Mouse (Mus musculus) heart, postnatal 25 days (tissue): ENCODE measurements at regions not wholly inside any gene's neighbourhood (a gene's known extent, or its start where the extent isn't known, plus 50 kb on each side); places are given as distances from the start of the nearest gene placed in this dataset.

ENCODE experiments used
- DNase-seq: peaks from one replicate; pipeline ENCODE4 v3.0.0; 2022; ENCODE audit warnings: low spot score
- intact Hi-C: fragments of 180-260 bp; cut with DNase I; formaldehyde crosslinking; loops from one replicate; pipeline ENCODE4 v1.15.1; 2025

GRCm38 (mm10) chr12:73406556-73407087 is 120.0 kb downstream of the Slc38a6 start:
- intact Hi-C loops: no loop called here
- no peak for DNase-seq

DNA sequence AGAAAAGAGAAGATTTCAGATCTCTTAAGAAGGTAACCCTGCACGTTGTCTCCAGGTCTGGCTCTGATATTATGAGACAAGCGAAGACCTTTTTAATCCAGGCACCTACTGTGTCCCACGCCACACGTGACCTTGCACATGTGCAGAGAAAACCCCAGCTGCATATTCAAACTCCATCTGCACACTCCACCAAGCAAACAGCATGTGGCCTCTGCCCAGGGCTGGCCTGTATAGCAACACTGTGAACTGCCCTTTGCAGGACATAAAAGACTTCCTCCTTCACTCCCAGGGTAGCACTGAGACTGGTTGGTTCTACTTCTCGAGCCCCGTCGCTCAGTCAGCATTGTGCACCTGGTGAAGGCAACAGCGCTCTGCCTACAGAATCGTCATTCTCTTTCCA is 119.0 kb downstream of the Slc38a6 start:
- intact Hi-C loops: no loop called here
- DNase-seq: no peak

DNA sequence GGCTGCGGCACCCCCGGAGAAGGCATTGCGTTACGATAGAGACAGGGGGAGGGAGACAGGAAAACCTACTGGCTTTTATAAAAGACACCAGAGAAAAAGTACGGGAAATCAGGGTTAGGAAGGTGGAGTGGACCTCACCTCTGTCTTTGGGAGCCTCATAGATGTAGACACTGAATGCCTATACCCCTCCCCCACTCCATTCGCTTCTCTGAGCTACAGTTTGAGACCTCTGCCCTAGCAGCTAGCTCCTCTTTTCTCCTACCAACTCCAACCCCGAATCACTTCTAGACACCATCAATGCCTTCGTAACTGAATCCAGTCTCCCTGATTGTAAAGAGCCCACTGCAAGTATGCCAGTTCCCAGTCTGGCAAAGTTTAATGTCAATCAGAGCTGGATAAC is 118.5 kb downstream of the Slc38a6 start:
- intact Hi-C loops: no loop called here
- no peak for DNase-seq

- no peak for DNase-seq
- intact Hi-C loops: no loop called here
Observed at GRCm38 (mm10) chr12:73403906-73404474, 117.4 kb downstream of the Slc38a6 start.
